Mouse (Mus musculus) testis, adult 2 months (tissue): ENCODE data around the gene Kcnmb2.

Experiments
- CTCF ChIP-seq: fragments of 200-500 bp; IDR thresholded peaks from 2 replicates; pipeline ENCODE4 v1.5.1; 2012; ENCODE audit warnings: low read depth, mild to moderate bottlenecking, inconsistent platforms, low read length, moderate library complexity; ENCODE audit not compliant: control insufficient read depth, insufficient read depth, insufficient replicate concordance
- POLR2A ChIP-seq: fragments of 200-500 bp; IDR thresholded peaks from 2 replicates; pipeline ENCODE4 v1.6.1; 2012; ENCODE audit warnings: low read depth, mild to moderate bottlenecking, inconsistent platforms, low read length, moderate library complexity; ENCODE audit not compliant: control insufficient read depth

DNA sequence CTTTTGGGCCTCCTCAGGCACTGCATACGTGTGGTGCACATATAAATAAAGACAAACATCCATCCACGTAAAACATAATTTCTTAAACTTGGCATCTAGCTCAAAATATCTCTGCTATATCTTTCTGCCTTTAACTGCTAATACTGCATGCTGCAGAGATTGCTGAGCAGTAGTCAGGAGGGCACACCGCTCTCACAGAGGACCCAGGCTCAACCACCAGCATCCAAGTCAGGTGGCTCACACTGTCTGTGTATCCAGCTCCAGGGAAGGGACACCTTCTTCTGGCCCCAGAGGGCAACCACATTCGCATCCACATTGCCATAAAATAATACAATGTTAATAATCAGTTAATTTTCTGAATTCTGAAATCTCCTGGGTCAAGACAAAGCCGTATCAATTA, 241.9 kb downstream of the Kcnmb2 start:
- no peak for TF ChIP-seq POLR2A
- TF ChIP-seq CTCF, result no peak
